Mouse (Mus musculus) CH12.LX (cell line): ENCODE results near the gene Alox12. TPM values are rescaled to one million over a fixed set of nuclear protein-coding genes. Genes with fewer than 3 reads are reported as not detected.
A peak's percentile ranks its signal among the peaks of the same experiment; 100 is the strongest.

Experiments used
- DNase-seq: peaks from one replicate; pipeline ENCODE4 v3.0.0-alpha.2; 2013; ENCODE audit errors: extremely low read depth
- H3K27ac ChIP-seq: 2 replicates; pipeline ENCODE4 v1.5.1; 2012; ENCODE audit warnings: low read depth, mild to moderate bottlenecking, control low read depth, moderate library complexity; ENCODE audit not compliant: insufficient read depth
- H3K27me3 ChIP-seq: replicated peaks from 2 replicates; pipeline ENCODE3; 2012; ENCODE audit warnings: inconsistent platforms
- H3K36me3 ChIP-seq, 2 experiments: replicated peaks in 1 of 2; 2 replicates each; pipeline versions ENCODE3 to v1.6.1; 2012; ENCODE audit warnings: inconsistent platforms in 1 of 2, low read length in 1 of 2, mild to moderate bottlenecking in 1 of 2, mixed read lengths in 1 of 2, moderate library complexity in 1 of 2; ENCODE audit not compliant: control insufficient read depth in 1 of 2, insufficient read depth in 1 of 2
- H3K4me1 ChIP-seq, 2 experiments: 2 replicates each; pipeline ENCODE4 v1.6.1; 2012; ENCODE audit warnings: inconsistent platforms in 1 of 2, moderate library complexity in 1 of 2; ENCODE audit not compliant: insufficient read depth in 2 of 2, control insufficient read depth in 1 of 2
- H3K4me2 ChIP-seq: 2 replicates; pipeline ENCODE4 v1.6.1; 2012; ENCODE audit warnings: low read depth, mild to moderate bottlenecking, control low read depth; ENCODE audit not compliant: poor library complexity, insufficient read depth, severe bottlenecking
- H3K4me3 ChIP-seq, 3 experiments: fragments of 150-350 bp in 1 of 3; sonication (generic) in 1 of 3; replicated peaks in 1 of 3; 2 replicates each; pipeline versions ENCODE3 to v1.5.1; 2011 to 2012; ENCODE audit warnings: low read depth in 2 of 3, low read length in 2 of 3, mild to moderate bottlenecking in 2 of 3, moderate library complexity in 2 of 3, control low read depth in 1 of 3, improper control_type of control experiment in 1 of 3, inconsistent platforms in 1 of 3, mixed read lengths in 1 of 3; ENCODE audit not compliant: poor library complexity in 1 of 3
- H3K79me2 ChIP-seq: replicated peaks from 2 replicates; pipeline ENCODE4 v1.6.1; 2012; ENCODE audit warnings: mild to moderate bottlenecking, moderate library complexity; ENCODE audit not compliant: control insufficient read depth, poor library complexity, insufficient read depth, severe bottlenecking; ENCODE audit errors: extremely low read depth
- H3K9ac ChIP-seq: 2 replicates; pipeline ENCODE4 v1.6.1; 2012; ENCODE audit warnings: low read depth, mild to moderate bottlenecking, control low read depth, moderate library complexity; ENCODE audit not compliant: insufficient read depth
- H3K9me3 ChIP-seq: replicated peaks from 2 replicates; pipeline ENCODE3; 2012; ENCODE audit warnings: low read length, inconsistent platforms, mixed read lengths
- BHLHE40 ChIP-seq: IDR thresholded peaks from 2 replicates; pipeline ENCODE4 v1.6.1; 2011; ENCODE audit warnings: mild to moderate bottlenecking, low read depth, low read length, improper control_type of control experiment
- CHD1 ChIP-seq: IDR thresholded peaks from 2 replicates; pipeline ENCODE4 v1.6.1; 2012; ENCODE audit warnings: low read depth, low read length, improper control_type of control experiment, inconsistent platforms
- CHD2 ChIP-seq: IDR thresholded peaks from 2 replicates; pipeline ENCODE4 v1.6.1; 2011; ENCODE audit warnings: low read length, improper control_type of control experiment
- CTCF ChIP-seq, 2 experiments: IDR thresholded peaks in 1 of 2; conservative IDR thresholded peaks in 1 of 2; 2 replicates each; pipeline ENCODE4 v1.5.1; 2011 to 2012; ENCODE audit warnings: low read depth in 2 of 2, low read length in 2 of 2, improper control_type of control experiment in 1 of 2, inconsistent platforms in 1 of 2, mild to moderate bottlenecking in 1 of 2, moderate library complexity in 1 of 2
- E2F4 ChIP-seq: IDR thresholded peaks from 2 replicates; pipeline ENCODE4 v1.6.1; 2011; ENCODE audit warnings: low read depth, low read length, improper control_type of control experiment; ENCODE audit not compliant: insufficient replicate concordance
- ELF1 ChIP-seq: IDR thresholded peaks from 2 replicates; pipeline ENCODE4 v1.6.1; 2014; ENCODE audit warnings: low read depth, mild to moderate bottlenecking, inconsistent platforms, low read length, improper control_type of control experiment
- EP300 ChIP-seq: IDR thresholded peaks from 2 replicates; pipeline ENCODE4 v1.6.1; 2011; ENCODE audit warnings: low read length, improper control_type of control experiment
- ETS1 ChIP-seq: conservative IDR thresholded peaks from 2 replicates; pipeline ENCODE4 v1.6.1; 2012; ENCODE audit warnings: low read depth, mild to moderate bottlenecking, inconsistent platforms, low read length, improper control_type of control experiment, moderate library complexity
- GABPA ChIP-seq: IDR thresholded peaks from 2 replicates; pipeline ENCODE4 v1.6.1; 2012; ENCODE audit warnings: low read depth, low read length, improper control_type of control experiment, inconsistent platforms; ENCODE audit not compliant: insufficient replicate concordance
- IRF4 ChIP-seq: IDR thresholded peaks from 2 replicates; pipeline ENCODE4 v1.6.1; 2014; ENCODE audit warnings: low read depth, mild to moderate bottlenecking, inconsistent platforms, low read length, improper control_type of control experiment
- JUN ChIP-seq: IDR thresholded peaks from 2 replicates; pipeline ENCODE4 v1.6.1; 2011; ENCODE audit warnings: low read depth, mild to moderate bottlenecking, low read length, improper control_type of control experiment, moderate library complexity; ENCODE audit not compliant: insufficient read depth
- JUND ChIP-seq: conservative IDR thresholded peaks from 2 replicates; pipeline ENCODE4 v1.6.1; 2011; ENCODE audit warnings: low read depth, low read length, improper control_type of control experiment
- KAT2A ChIP-seq: IDR thresholded peaks from 2 replicates; pipeline ENCODE4 v1.6.1; 2012; ENCODE audit warnings: low read length, improper control_type of control experiment, inconsistent platforms; ENCODE audit not compliant: insufficient replicate concordance
- MAFK ChIP-seq: IDR thresholded peaks from 2 replicates; pipeline ENCODE4 v1.6.1; 2011; ENCODE audit warnings: low read length, improper control_type of control experiment; ENCODE audit not compliant: insufficient replicate concordance
- MAX ChIP-seq: IDR thresholded peaks from 2 replicates; pipeline ENCODE4 v1.6.1; 2011; ENCODE audit warnings: low read length, improper control_type of control experiment
- NELFE ChIP-seq: IDR thresholded peaks from 2 replicates; pipeline ENCODE4 v1.6.1; 2011; ENCODE audit warnings: low read depth, low read length, improper control_type of control experiment
- PAX5 ChIP-seq: IDR thresholded peaks from 2 replicates; pipeline ENCODE4 v1.6.1; 2012; ENCODE audit warnings: low read length, inconsistent platforms, mixed read lengths
- POLR2A ChIP-seq: IDR thresholded peaks from 2 replicates; pipeline ENCODE4 v1.6.1; 2011; ENCODE audit warnings: low read depth, mild to moderate bottlenecking, improper control_type of control experiment, low read length
- POLR2AphosphoS2 ChIP-seq: IDR thresholded peaks from 2 replicates; pipeline ENCODE4 v1.6.1; 2011; ENCODE audit warnings: low read depth, low read length, improper control_type of control experiment
- RAD21 ChIP-seq: IDR thresholded peaks from 2 replicates; pipeline ENCODE4 v1.6.1; 2011; ENCODE audit warnings: low read depth, mild to moderate bottlenecking, low read length, improper control_type of control experiment, moderate library complexity
- RCOR1 ChIP-seq: conservative IDR thresholded peaks from 2 replicates; pipeline ENCODE4 v1.6.1; 2012; ENCODE audit warnings: low read depth, mild to moderate bottlenecking, inconsistent platforms, low read length, improper control_type of control experiment
- SIN3A ChIP-seq: IDR thresholded peaks from 2 replicates; pipeline ENCODE4 v1.6.1; 2012; ENCODE audit warnings: low read length, improper control_type of control experiment, inconsistent platforms
- SMC3 ChIP-seq: IDR thresholded peaks from 2 replicates; pipeline ENCODE4 v1.6.1; 2011; ENCODE audit warnings: low read depth, low read length, improper control_type of control experiment
- TCF12 ChIP-seq: IDR thresholded peaks from 2 replicates; pipeline ENCODE4 v1.6.1; 2014; ENCODE audit warnings: low read depth, mild to moderate bottlenecking, inconsistent platforms, low read length, improper control_type of control experiment
- UBTF ChIP-seq: IDR thresholded peaks from 2 replicates; pipeline ENCODE4 v1.6.1; 2012; ENCODE audit warnings: low read depth, mild to moderate bottlenecking, inconsistent platforms, low read length, improper control_type of control experiment, moderate library complexity
- USF1 ChIP-seq: IDR thresholded peaks from 2 replicates; pipeline ENCODE4 v1.6.1; 2014; ENCODE audit warnings: low read depth, mild to moderate bottlenecking, inconsistent platforms, low read length, improper control_type of control experiment
- USF2 ChIP-seq: conservative IDR thresholded peaks from 2 replicates; pipeline ENCODE4 v1.6.1; 2011; ENCODE audit warnings: low read depth, low read length, improper control_type of control experiment
- ZC3H11A ChIP-seq: IDR thresholded peaks from 2 replicates; pipeline ENCODE4 v1.6.1; 2012; ENCODE audit warnings: low read depth, mild to moderate bottlenecking, inconsistent platforms, low read length, improper control_type of control experiment
- dilution Hi-C: fragments of 300-500 bp; cut with MboI; formaldehyde crosslinking; loops from 2 replicates; pipeline ENCODE4 v1.14.3; 2020; ENCODE audit warnings: low sequenced_read_pairs; ENCODE audit not compliant: extremely low pct_unique_long_range_greater_than_20kb, extremely low pct_ligation_motif_present
- in situ Hi-C: fragments of 300-500 bp; cut with MboI; formaldehyde crosslinking; loops from 3 replicates; pipeline ENCODE4 v1.14.3; 2019; ENCODE audit warnings: low sequenced_read_pairs, low pct_ligation_motif_present, low pct_unique_long_range_greater_than_20kb, mixed read lengths
- polyA plus RNA-seq: library from polyadenylated mRNA; unstranded; fragments of >175 nt; gene quantifications from 2 replicates; pipeline ENCODE4 v1.2.1, GENCODE M21; 2012; ENCODE audit warnings: low read depth; ENCODE audit not compliant: insufficient read length
- total RNA-seq, 2 experiments: library from RNA; depleted of rRNA; stranded (reverse); fragments of 300-350 nt in 1 of 2; fragments of >200 nt in 1 of 2; gene quantifications; 2 replicates each; pipeline ENCODE4 v1.2.3; 2012 to 2014

The Alox12 gene
- total and polyA plus RNA-seq, 3 experiments: not detected

- peaks cover 0 to 9% of the 10 kb centered on the region in 2 experiments; a peak in 2 of 4 replicates for H3K4me1 ChIP-seq
- peaks cover 12% of the 10 kb centered on the region for H3K79me2 ChIP-seq
- TF ChIP-seq RCOR1 (no peak), EP300 (no peak), KAT2A (no peak), POLR2A (no peak), ELF1 (no peak), IRF4 (no peak), ZC3H11A (no peak), USF1 (no peak), JUND (no peak), POLR2AphosphoS2 (no peak), RAD21 (no peak), BHLHE40 (no peak), GABPA (no peak), USF2 (no peak), TCF12 (no peak), NELFE (no peak), ETS1 (no peak)
- TF ChIP-seq, all 38 proteins: peak for 0
- H3K4me3 ChIP-seq: no peak overlapping the region
- peaks cover 33% of the 10 kb centered on the region for H3K27me3 ChIP-seq
- H3K27ac ChIP-seq: no peak overlapping the region
- H3K9me3 ChIP-seq: no peaks in the 10 kb centered on the region
- H3K4me2 ChIP-seq: no peak overlapping the region
- no peaks in the 10 kb centered on the region for H3K36me3 ChIP-seq
- in situ Hi-C loops: loop anchor here (25.0 kb wide), 2 partner anchors 370 to 520 kb away; partner anchors contain the start of genes 4930544D05Rik, Chrne and Zfp3
- dilution Hi-C loops: no loop called here
- H3K9ac ChIP-seq: no peak overlapping the region
- DNase-seq: no peak
These were observed 12.6 kb downstream of the Alox12 start for GRCm38 (mm10) chr11:70242591-70242990.

GRCm38 (mm10) chr11:70239541-70240279 lies 15.4 kb downstream of the Alox12 start, which contains the start of the genes Gm21988 and Rnasek:
Gene Gm21988, minus strand, starts transcription at chr11:70239830.
Gene Rnasek, minus strand, starts transcription at chr11:70239842.
- peak within 1 kb of the TSS; percentile 78 for H3K27ac ChIP-seq
- H3K4me2 ChIP-seq: peak within 1 kb of the TSS; percentile 93
- dilution Hi-C loops (no loop called here), in situ Hi-C loops (loop anchor here (25.0 kb wide), 2 partner anchors 373 to 523 kb away; partner anchors contain the start of genes 4930544D05Rik, Chrne and Zfp3)
- DNase-seq: peak; percentile 86
- H3K4me3 ChIP-seq: peak within 1 kb of the TSS; percentile 77 to 96 (median 79)
- peaks cover 9 to 18% of the 10 kb centered on the region in 2 experiments for H3K36me3 ChIP-seq
- no peaks in the 10 kb centered on the region for H3K9me3 ChIP-seq
- H3K27me3 ChIP-seq: peaks cover 14% of the 10 kb centered on the region
- peaks cover 12% of the 10 kb centered on the region for H3K79me2 ChIP-seq
- peak within 1 kb of the TSS; percentile 68 for H3K9ac ChIP-seq
- H3K4me1 ChIP-seq: peaks cover 4 to 22% of the 10 kb centered on the region in 2 experiments
- TF ChIP-seq KAT2A (0 out of 2 replicates have a peak, but pooled peaks have one; percentile 20), ZC3H11A (no peak), TCF12 (peak; percentile 39; the same call in 1 of the 2 replicates), RAD21 (no peak), CHD2 (no peak), IRF4 (peak; percentile 71), NELFE (peak; percentile 25), BHLHE40 (peak; percentile 95), POLR2AphosphoS2 (no peak), USF1 (peak; percentile 98), USF2 (peak; percentile 99), SIN3A (peak; percentile 100), CTCF (conservative IDR thresholded peaks at IDR 0.05 in 1 of 2, IDR thresholded peaks at IDR 0.05 in 1 of 2; ENCODE audit: low read depth in 2 of 2, low read length in 2 of 2) (no peak), UBTF (no peak), JUN (no peak), CHD1 (peak; percentile 100), E2F4 (no peak), MAX (peak; percentile 97), JUND (no peak), SMC3 (no peak), PAX5 (no peak), ELF1 (peak; percentile 84), POLR2A (peak; percentile 49), MAFK (0 out of 2 replicates have a peak, but pooled peaks have one; percentile 2), RCOR1 (no peak; the same call in 1 of the 2 replicates)
